Mouse (Mus musculus) cerebellum, adult (tissue): Measurements from ENCODE around the gene Kalrn.

Source experiments
- ATAC-seq: cut with Nextera tagmentation; 2 replicates; pipeline ENCODE4 v1.9.2; 2017; ENCODE audit warnings: mild to moderate bottlenecking, moderate library complexity, mixed read lengths; ENCODE audit not compliant: insufficient number of reproducible peaks, low FRiP score, low TSS enrichment

Kalrn gene

DNA sequence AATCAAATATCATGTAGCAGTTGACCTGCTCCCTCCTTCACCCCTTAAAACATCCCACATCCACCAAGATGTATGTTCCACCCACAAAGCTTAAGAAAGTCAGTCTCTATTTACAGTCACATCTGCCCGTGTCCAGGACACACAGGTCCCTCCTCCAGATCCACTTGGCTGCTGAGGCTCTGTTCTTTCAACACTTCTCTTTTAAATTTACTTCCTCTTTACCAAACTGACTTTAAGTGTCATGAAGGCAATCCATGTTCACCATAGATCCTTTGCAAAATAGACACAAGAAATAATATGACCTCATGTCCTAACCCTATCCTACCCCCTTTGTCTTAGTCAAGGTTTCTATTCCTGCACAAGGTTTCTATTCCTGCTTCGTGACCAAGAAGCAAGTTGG lies 131.6 kb downstream of the Kalrn start:
- no peak for ATAC-seq

GRCm38 (mm10) chr16:34440994-34441414 lies 132.3 kb downstream of the Kalrn start:
- ATAC-seq = no peak

GRCm38 (mm10) chr16:34440019-34440615 lies 133.2 kb downstream of the Kalrn start:
- no peak for ATAC-seq

DNA sequence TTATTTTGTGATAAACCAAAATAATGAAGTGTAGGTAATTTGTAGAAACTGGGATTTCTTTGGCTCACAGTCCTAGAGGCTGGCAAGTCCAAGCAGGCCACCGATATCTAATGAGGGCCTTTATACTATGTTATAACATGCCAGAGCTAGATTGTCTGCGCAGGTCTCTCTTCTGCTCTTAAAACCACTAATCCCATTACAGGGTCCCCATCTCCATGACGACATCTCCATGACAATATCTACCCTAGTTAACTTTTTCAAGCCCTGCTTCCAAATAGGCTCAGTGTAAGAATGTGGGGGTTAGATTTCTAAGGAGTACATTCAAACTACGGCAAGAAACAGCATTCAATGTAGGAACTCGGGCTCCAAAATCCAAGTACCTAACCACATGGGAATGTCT lies 143.2 kb downstream of the Kalrn start:
- no peak for ATAC-seq

- ATAC-seq = no peak
Measured at GRCm38 (mm10) chr16:34427654-34428053, 145.7 kb downstream of the Kalrn start.

DNA sequence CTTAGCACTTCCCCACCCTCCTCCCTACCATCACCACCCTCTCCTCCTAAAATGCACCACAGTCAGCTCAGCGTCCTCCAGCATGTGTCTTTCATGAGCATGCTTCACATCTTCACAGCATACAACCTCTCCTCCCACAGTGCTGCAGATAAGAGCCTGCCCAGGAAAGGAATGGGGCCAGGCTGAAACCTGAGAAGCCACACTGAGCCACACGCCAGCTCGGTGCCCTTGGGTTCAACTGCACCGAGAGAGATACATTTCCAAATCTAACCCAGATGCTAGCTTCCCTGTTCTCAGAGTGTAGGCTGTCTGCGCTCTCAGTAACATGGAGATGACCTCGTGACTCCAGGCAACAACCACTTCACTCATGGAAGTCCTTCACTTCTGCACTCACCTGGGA lies 151.9 kb downstream of the Kalrn start:
- no peak for ATAC-seq

- ATAC-seq = no peak
Measured at GRCm38 (mm10) chr16:34417966-34418365, 155.4 kb downstream of the Kalrn start.

DNA sequence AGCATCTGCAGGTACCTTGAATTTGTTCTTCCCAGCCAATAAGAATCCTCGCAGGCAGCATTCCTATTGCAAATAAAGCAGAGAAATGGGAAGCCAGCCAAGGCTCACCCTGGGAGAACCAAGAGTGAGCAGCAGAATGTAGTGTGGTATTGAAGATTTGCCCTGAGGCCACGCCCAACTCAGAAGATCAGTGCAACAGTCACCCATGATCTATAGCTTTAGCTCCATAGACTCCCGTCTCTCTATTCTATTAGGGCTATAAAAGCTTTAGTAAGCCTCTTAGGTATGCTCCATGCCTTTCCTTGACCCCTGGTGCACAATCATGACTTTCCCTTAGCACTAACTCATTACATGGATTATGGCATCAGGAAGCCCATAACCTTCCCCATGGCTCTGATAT lies 155.9 kb downstream of the Kalrn start:
- no peak for ATAC-seq

GRCm38 (mm10) chr16:34414581-34414980 lies 158.8 kb downstream of the Kalrn start:
- no peak for ATAC-seq

DNA sequence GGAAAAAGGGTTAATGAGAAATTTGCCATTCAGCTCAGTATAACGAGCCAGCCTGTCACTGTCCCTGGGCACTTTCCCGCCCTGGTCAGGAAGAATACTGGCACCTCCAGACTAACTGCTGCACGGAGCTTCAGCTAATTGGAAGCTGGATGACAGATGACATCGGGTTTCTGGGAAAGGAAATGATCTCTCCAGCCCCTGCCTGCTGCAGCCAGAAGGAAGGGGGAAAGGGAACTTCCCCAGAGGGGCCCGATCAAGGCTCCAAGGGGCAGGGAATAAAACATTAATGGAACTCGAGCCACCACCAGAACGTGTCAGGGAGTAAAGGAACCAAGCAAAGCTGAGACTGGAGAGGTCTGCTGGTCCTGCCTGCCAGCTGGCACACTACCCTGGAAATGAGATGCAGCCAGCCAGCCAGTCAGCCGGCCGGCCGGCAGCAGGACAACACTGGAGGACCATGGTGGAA lies 159.4 kb downstream of the Kalrn start:
- ATAC-seq = peak; percentile 71

GRCm38 (mm10) chr16:34407036-34407435 lies 166.3 kb downstream of the Kalrn start:
- ATAC-seq = no peak

DNA sequence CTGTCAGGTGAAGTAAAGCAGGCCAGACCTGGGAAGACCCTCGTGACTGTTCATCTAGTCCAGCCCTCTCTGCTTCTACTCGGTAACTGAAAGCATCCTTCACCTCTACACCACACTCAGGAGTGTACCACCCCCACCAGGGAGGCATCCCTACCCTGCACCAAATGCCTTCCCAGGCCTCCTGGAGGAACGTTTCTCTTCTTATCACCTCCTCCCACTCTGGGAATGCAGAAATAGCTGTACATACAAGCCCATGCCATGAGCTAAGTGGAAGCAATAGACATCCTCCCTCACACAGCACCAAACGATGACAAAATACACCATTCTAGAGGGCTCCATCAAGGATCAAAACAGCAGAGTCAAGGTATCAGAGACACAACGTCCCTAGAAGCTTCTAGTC lies 168.2 kb downstream of the Kalrn start:
- no peak for ATAC-seq

DNA sequence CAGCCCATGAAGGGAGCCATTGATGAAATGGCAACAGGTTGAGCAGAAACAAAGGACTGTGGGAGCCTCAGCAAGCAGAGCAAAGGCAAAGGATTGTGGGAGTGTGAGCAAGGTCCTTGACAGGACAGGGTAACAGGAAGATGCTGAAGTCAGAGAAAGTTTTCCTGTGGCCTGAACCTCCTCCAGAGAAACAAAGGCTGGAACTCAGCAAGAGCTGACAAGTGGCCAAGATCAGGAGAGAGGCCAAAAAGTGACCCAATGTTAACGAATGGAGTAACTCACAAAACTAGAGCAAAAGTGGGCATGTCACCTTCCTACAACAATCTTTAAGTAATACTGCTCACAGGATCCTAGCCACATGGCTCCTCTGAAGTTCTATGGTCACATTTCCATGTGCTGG lies 172.1 kb downstream of the Kalrn start:
- ATAC-seq = no peak

GRCm38 (mm10) chr16:34400102-34400728 lies 173.1 kb downstream of the Kalrn start:
- no peak for ATAC-seq

DNA sequence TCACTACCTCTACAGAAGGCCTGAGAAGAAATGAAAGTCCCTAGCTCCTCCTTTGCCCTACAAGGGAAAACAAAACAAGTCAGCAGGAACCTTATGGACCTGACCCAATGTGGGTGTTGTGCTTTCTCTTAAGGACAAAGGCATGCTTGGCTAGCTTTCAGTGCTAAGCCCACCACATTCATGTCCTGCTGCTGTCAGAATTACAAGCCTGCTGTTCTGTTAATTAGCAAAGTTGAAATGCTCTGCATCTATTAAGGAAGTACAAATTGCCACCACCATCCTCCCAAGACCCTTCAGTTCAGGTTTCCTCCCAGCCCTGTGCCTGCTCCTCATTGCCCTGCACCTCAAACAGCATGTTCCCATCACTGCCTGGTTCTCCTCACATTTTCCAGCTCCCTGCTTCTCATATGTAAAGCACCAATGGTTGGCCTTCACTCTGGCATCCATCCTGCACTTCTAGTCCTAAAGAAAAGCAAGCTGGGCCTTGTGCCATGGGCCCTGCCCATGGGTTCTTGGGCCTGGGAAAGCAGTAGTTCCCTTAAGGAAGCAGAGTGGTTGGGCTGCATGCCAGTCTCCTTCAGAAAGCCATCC lies 178.0 kb downstream of the Kalrn start:
- ATAC-seq = no peak

GRCm38 (mm10) chr16:34389520-34390271 lies 183.6 kb downstream of the Kalrn start:
- peak; percentile 70 for ATAC-seq

DNA sequence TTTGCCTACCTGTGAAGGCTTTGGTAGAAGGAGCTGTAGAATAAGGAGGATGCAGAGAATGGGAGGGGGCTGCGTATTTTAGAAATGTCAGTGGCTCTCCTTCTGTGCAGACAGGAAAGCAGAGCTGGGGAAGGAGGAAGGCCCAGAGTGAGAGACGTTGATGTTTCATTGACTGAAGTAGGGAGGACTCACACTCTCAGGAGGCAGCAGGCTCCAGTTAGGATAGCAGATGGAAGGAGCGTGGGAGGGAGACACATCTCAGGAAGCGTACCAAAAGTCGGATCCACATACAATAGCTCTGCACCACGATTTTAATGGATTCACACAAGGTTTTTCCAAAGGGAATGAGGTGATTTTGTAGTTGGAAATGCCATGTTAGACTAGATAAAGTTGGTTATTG lies 184.5 kb downstream of the Kalrn start:
- ATAC-seq = peak; percentile 69; the same call in 1 of the 2 replicates

DNA sequence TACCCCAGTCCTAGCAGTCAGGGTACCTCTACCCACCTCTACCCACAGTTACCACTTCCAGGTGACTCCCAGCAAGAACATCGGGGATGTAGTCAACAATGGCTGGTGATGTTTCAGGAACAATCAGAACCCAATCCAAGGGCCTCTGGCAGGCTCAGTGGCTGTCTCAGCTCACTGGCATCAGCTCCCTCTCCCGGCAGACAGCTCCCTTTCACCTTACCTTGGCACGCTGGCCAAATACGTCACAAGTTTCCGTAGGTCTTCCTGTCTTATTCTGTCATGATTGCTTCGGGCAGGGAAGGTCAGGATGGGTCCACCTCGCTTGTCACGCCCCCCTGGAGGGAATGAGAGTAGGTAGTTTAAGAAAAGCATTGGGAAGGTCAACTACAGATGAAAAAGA lies 188.3 kb downstream of the Kalrn start:
- ATAC-seq = no peak

DNA sequence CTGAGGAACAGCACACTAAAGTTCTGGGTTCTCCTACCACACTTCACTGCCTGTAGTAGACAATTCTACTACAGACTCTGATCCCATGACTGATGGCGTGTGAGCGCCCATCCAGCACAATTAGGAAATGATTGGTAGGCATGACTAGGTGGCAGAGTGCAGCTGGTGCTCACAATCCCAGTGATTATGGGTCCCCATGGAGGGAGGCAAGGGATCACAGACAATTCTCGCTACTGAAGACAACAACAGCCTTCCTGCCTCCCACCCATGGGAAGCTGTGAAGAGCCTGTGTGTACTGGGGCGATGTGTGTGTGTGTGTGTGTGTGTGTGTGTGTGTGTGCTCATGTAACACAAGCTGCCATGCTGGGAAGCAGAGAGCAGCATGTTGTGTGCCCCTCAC lies 190.3 kb downstream of the Kalrn start:
- ATAC-seq = no peak

GRCm38 (mm10) chr16:34376166-34376857 lies 197.0 kb downstream of the Kalrn start:
- ATAC-seq = no peak

DNA sequence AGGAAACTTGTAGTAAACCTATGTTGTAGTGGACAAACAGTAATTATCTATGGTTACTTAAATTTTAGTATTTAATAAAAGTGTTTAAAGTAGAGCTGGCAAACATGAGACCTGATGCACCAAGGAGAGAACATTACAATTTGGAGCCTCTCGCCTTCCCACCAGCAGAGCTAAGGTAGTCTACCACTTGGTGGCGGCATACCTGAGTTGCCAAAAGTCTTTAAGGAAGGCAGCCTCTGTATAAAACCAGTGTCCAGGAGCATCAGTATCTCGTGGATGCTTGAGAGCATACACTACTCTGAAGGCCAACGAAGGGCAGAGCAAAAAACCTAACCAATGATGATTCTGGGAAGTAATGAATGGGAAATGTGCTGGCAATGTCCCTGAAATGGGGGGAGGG lies 199.8 kb downstream of the Kalrn start:
- ATAC-seq = no peak
